Mouse (Mus musculus) brain, embryonic 18.5 days (tissue): ENCODE results near the gene Pnpla3.

ENCODE experiments used
- DNase-seq: peaks from one replicate; pipeline ENCODE4 v3.0.0-alpha.2; 2012; ENCODE audit warnings: low read depth, low spot score

Pnpla3 gene

DNA sequence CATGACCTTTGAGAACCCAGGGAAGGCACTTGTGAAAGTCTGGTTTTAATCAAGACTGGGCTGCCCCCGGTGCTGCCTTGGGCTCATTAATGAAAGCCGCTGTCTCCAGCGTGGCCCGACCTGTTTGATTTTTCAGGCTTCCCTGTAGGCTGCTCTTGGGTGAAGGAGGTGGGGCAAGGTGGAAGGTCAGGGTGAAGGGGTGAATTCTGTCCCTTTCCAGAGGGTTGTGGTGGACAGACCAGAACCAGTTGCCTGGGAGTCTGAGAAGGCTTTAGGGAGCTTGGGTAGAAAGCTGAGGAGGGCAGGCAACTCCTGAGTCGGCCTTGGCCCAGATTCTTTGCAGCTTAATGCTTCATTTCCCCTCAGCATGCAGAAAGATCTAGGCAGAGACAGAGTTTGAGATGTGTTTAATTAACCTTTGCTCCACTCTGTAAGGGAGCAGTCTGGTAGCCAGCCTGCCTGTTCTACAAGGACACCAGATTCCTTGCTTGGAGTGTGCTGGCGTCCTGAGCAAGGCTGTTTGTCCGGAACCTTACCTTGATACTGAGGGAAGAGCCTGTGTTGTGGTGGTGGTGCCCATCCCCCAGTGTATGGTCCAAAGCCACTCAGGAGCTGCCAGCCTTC lies 48.9 kb downstream of the Pnpla3 start:
- no peak for DNase-seq

DNA sequence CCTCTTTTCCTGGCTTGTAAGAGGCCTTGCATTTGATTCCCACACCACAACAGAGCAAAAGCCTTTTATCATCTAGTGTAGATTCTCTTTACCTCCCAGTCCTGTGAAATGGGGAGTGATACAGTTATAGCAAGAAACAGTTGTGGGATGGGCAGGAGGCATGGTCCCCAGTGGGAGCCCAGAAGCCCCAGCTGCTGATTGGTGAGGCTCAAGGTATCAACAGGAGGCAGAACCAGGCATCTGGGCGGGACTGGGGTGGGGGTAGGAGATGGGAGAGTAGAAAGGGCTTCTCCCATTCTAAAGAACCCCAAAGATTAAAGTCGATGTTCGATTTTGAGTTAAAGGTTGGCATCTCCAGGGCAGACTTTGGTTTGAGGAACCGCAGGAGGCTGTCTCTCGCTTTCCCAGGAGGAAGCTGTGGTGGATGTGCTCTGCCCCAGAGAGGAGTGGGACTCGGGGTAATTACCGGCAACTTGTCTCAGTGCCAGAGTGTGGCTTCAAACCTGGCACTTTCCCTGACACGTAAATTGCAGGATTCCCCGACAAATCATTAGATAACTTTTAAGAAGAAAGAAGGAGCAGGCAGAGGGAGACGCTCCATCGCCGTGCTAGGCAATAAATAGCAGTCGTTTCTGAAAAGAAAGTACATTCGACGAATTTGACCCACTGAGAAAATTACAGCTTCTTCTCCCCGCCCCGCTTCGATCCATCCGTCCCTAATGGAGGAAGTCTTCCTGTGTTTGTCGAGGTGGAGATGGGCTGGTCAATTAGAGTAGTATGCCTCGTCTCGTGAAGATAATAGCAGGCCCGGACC lies 50.5 kb downstream of the Pnpla3 start:
- no peak for DNase-seq

DNA sequence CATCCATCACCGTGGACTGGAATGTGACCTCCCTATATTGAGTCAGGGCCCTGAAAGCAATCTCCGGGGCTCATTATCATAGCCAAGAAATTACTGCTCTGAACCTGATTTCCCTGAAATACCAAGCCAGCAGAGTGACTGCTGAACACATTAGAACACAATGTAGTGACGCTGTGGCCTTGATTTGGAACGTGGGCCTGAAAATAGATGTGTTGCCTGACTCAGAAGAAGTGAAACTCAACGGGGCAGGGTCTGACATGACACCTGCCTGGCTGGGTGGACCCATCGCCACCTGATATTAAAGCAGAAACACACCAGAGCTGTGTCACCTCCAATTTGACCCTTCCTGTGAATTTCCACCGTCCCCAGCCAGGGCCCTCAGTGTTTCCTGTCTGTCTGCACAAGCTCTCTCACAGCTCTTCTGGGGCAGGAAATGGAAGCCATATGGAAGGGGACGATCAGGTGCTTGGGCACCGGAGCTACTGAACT lies 51.2 kb downstream of the Pnpla3 start:
- no peak for DNase-seq

DNA sequence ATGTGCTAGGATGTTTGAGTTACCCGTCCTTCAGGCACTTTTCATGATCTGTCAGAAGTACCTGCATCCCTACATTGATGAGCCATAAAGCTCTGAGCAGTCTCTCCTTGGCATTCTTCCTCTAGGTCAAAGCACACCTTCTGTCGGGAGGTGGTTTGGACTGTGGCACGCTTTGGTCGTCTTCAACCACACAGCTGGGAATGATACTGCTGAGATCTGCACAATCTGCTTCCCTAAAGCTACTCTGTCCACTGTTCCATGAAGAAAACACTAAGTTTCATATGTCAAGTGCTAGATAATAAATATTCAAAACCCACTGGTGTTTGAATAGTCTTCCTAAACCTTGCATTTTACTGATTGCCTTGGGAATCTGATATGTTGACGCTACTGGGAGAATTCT lies 53.9 kb downstream of the Pnpla3 start:
- DNase-seq, result no peak

DNA sequence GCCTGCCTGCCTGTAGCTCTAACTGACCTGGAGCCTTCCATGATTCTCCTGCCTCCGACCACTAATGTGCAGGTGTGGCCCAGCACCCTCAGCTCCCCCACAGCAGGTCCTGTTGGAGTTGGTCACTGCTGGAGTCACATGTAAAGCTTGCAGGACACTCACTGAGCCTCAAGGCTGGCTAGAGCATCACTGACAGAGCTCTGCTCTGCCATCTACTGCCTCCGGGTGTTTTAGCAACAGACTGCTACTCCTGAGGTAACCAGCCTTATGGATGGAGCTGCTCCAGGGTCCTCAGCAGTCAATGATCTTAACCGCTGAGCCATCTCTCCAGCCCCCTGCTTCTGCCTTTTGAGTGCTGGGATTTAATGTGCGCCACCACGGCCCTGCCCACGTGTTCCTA lies 55.8 kb downstream of the Pnpla3 start:
- DNase-seq, result no peak

DNA sequence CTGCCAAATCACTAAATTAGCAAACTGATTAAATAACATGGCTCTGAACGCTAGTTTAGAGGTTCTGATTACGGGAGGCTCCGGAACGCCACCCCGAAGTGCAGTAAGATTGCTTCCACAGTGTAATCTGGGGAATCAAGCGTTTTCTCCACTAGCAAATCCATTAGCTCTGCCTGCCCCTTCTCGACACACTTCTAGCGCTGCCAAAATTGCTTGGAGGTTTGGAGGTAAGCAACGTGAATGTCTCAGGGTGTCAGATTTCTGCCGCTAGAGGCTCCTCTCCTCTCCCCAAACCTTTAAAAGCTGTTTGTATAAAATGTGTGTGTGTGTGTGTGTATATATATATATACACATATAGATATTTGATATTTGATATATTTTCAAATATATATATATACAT lies 57.1 kb downstream of the Pnpla3 start:
- no peak for DNase-seq

DNA sequence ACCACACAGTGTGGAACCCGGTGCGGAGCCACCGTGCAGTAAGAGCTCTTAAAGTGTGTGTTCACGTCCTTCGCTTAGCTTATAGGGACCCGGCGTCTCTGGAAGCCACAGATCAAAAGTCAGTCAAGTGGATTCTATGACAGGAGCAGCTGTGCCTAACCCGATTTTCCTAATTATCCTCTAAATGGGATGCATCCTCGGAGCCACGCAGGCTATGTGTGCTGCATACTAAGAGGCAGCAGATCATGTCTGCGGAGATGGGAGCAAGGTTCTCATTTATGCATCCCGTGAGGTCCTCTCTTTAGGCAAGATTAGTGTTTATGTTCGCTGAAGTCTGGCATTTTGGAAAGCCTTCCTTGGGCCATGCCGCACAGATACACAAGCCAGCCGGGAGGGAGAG lies 59.3 kb downstream of the Pnpla3 start:
- no peak for DNase-seq

DNA sequence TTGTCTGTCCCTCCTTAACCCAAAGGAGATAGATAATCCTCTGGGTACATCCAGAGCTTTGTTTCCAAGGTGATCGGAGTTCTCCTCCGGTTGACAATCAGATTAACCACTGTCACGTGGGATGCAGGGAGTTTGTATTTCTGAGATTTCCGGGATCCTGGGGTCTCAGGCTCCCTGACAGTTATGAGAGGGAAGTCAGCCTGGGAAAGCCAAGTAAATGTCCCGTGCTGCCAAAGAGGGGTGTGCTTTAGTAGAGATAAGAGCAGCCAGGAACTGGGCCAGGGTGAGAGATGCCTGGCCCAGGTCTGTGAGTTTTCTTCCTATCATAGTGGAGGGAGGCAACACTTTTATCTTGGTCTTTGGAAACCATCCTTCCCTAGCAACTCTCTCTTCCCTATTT lies 63.0 kb downstream of the Pnpla3 start:
- no peak for DNase-seq

DNA sequence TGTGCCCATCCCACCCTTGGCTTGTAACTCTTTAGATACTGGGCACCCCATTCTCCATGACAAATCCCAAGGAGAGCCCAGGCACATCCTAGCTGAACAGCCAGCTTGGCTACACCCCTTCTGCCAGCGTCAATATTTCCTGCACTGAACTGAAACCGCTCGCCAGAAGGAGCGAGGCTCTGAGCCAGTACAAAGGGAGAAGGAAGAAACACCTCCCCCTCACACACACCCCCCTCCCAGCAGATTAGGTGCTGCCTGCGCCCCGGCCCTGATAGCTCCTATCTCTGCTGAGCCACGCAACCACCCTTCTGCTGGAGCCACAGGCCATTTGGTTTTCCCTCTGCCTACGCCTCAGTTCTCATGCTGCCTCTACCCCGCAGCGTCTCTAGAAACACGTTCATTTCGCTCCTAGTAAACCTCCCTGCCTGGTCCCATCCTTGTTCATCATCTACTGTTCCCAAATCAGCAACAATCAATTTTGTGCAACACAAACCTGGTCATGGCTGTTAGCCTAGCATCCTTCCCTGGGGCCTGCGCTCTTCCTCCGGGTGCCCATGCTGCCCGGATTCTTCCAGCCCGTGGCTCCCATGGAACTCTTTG lies 63.6 kb downstream of the Pnpla3 start:
- DNase-seq, result no peak

DNA sequence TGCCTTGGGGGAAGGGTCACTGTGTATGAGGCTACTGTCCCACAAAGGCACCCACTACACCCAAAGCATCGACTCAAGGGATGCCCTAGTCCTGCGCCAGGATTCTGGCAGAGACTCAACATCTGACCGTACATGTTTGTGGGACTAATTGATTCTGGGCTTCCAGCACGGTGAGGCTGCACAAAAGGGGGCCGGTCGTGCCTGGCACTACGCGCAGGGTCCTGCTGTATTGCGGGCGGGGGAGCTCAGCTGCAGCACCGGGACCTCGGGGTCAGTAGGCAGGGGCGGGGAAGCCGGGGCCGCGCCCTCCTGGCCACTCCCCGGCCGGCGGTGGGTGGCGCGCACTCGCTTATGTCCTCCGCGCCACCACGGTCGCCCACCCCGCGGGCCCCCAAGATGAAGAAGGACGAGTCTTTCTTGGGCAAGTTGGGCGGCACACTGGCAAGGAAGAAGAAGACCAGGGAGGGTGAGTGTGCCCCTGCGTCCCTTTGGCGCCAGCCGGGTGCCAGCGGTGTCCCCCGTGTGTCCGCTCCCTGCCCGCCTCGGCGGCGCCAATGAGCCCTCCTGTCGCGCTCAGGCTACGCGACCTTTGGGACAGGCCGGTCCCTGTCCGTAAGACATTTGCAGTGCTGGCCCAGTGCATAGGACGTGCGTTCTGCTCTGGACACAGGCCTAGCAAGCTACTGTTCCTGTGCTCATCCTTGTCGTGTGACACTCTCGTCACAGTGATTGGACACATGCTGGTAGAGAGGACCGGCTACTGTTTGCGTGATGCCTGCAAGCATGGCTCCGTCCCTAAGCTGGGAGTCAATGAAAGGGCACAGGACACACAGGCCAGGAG lies 64.3 kb downstream of the Pnpla3 start, which contains the start of gene Parvb:
Parvb (plus strand) TSS at position 323 of the 841 bp plus-strand sequence.
- DNase-seq, result no peak

DNA sequence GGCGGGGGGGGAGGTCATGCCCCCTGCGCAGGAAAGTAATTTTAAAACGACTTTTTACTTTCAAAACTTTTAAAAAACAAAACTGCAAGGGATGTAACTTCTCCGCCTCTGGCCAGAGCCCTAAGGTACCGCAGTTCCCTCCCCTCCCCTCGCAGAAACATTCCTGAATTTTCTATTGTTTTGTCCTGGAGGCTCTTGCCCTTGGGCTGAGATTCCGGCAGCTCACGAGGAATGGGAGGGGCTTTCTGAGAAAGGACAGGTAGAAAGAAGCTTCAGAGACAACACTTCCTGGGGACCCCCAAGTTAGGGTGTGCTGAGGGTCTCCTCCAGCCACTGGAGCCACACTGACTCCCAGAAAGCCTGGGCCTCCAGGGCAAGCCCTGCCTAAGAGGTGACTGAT lies 65.0 kb downstream of the Pnpla3 start:
- no peak for DNase-seq

DNA sequence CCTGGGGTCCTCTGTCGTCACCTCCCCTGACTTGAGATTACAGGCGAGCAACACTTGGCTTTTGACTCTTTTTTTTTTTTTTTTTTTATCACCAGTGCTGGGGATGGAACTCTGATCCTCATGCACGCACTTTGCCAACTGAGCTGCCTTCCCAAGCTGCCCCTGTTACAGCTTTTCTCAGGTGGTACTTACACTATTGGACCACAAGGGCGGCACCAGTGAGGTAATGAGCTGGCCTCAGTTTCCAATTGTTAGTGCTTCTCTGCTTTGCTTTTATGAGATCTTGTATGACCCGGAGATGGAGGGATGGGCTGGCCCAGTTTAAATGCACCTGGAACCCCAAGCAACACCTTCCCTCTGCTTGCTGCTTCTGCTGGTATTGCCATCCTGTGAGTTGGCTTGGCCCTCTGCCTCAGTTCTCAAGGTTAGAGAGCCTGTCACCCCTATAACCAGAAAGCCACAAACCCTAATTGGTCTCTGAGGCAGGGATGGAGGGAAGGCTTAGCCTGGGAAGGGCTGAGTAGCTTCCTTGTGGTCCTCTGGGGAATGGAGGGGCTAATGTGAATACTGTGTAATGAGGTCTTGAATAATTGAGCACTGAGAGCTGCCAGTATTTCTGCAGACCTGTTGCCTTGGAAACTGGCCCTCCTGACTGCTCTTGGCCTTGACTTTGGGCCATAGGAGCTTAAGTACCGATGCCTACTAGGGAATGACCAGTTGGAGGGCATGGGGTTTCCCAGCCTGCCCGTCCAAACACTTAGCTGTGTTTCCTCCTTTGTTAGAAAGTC lies 67.4 kb downstream of the Pnpla3 start:
- DNase-seq, result no peak

DNA sequence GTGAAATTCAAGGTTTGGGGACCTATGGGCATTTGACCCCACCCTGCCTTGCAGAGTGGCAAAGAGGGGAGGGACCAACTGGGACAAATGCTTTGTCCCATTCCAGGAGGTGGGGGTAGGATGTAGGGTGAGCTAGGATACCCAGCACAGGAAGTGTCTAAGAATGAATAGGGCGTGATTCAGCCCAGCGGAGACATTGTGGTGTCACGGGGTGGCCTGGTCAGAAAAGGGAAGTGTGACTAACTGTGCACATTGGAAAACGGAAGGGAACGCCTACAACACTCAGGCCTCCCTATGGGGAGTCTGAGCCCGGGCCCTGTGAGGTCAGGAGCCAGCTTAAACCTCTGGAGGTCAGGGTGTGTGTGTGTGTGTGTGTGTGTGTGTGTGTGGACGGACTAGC lies 68.0 kb downstream of the Pnpla3 start:
- DNase-seq, result no peak
